Mouse (Mus musculus) liver, postnatal 0 days (tissue): ENCODE data around the gene Gabarap.

Experiments used
- CTCF ChIP-seq: sonication (generic); IDR thresholded peaks from 2 replicates; pipeline ENCODE4 v1.5.1; 2016; ENCODE audit warnings: antibody characterized with exemption, low read depth
- EP300 ChIP-seq: IDR thresholded peaks from 2 replicates; pipeline ENCODE4 v1.6.1; 2016; ENCODE audit warnings: antibody characterized with exemption, low read depth, mild to moderate bottlenecking

GRCm38 (mm10) chr11:69982877-69983276, 8.1 kb upstream of the Gabarap start:
- TF ChIP-seq CTCF (no peak), EP300 (no peak)
